Mouse (Mus musculus) Patski (cell line): ENCODE data around the gene Smad6. TPM values are rescaled to one million over a fixed set of nuclear protein-coding genes. Genes with fewer than 3 reads are reported as not detected.

Source experiments
- ATAC-seq: fragments of 100-300 bp; one replicate; pipeline ENCODE4 v1.8.0; 2021
- CTCF ChIA-PET: fragments of 350-600 bp; sonication (Branson Sonifier 250); formaldehyde crosslinking; loops from one replicate; lab custom pipeline; 2022; ENCODE audit warnings: inconsistent platforms; lab: Charles Lee
- POLR2A ChIA-PET: fragments of 350-600 bp; sonication (Branson Sonifier 250); formaldehyde crosslinking; loops from one replicate; lab custom pipeline; 2022; ENCODE audit warnings: antibody characterized with exemption, inconsistent platforms; lab: Charles Lee
- DNase-seq: peaks from one replicate; pipeline ENCODE4 v3.0.0-alpha.2; 2011; ENCODE audit warnings: low read depth, low spot score
- H3K27me3 ChIP-seq: fragments of 371-371 bp; one replicate; pipeline ENCODE4 v1.5.1; 2021
- CTCF ChIP-seq: fragments of 100-300 bp; IDR thresholded peaks from one replicate; pipeline ENCODE4 v1.5.1; 2021
- in situ Hi-C: fragments of 300-500 bp; cut with MboI; formaldehyde crosslinking; loops from 3 replicates; pipeline ENCODE4 v1.11.1; 2018; ENCODE audit warnings: low pct_unique_long_range_greater_than_20kb, mixed read lengths
- polyA plus RNA-seq: library from polyadenylated mRNA; unstranded; gene quantifications from one replicate; pipeline ENCODE4 v1.2.3, GENCODE M21; 2021

Gene Smad6
- polyA plus RNA-seq: 28.2 TPM

- in situ Hi-C loops: loop anchor here (5.0 kb wide), 1 partner anchor 65 kb away; no protein-coding TSS in a partner anchor
- peak; percentile 44 for ATAC-seq
- no peaks in the 10 kb centered on the region for H3K27me3 ChIP-seq
- DNase-seq: peak; percentile 90
- ChIA-PET CTCF (interaction anchor here (0.6 to 5.5 kb wide), 5 partner anchors 40 to 106 kb away, joined by 3 to 44 read pairs (median 11); no protein-coding TSS in a partner anchor), POLR2A (interaction anchor here (0.6 to 4.4 kb wide), 7 partner anchors 22 to 683 kb away, joined by 3 to 32 read pairs (median 4); no protein-coding TSS in a partner anchor)
- no peak for TF ChIP-seq CTCF
These were observed at the start of gene Smad6 for GRCm38 (mm10) chr9:64021853-64022561. Gene Smad6 (minus strand): TSS chr9:64022059.

DNA sequence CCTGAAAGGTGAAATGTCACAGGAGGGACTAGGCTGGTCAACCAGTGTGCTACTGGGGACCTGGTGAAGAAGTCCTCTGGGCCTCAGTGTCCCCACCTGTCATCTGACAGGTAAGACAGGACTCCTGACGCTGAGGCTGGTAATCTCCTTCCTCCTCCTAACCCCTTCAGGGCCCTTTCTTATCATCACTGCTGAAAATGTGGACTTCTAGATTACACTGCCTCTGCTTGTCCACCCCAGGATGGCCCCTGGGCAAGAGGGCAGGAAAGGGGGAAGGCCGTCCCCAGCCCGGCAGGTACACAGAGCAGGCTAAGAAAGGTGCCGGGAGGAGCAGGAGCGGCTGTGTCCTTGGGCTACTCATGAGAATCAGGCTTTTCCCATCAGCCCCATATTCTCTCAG is 48.8 kb upstream of the Smad6 start:
- CTCF ChIA-PET: no interaction called here
- DNase-seq: no peak
- no peaks in the 10 kb centered on the region for H3K27me3 ChIP-seq
- no peak for ATAC-seq
- no peak for TF ChIP-seq CTCF
- POLR2A ChIA-PET: no interaction called here
- in situ Hi-C loops: no loop called here

- POLR2A ChIA-PET: no interaction called here
- CTCF ChIA-PET: interaction anchor here (0.8 to 1.9 kb wide), 3 partner anchors 14 to 43 kb away, joined by 3 to 5 read pairs (median 4); no protein-coding TSS in a partner anchor
- ATAC-seq: no peak
- in situ Hi-C loops: no loop called here
- DNase-seq: no peak
- TF ChIP-seq CTCF: no peak
- no peaks in the 10 kb centered on the region for H3K27me3 ChIP-seq
These were observed 47.3 kb upstream of the Smad6 start for GRCm38 (mm10) chr9:64069131-64069530.

- CTCF ChIA-PET: interaction anchor here (0.8 to 1.9 kb wide), 3 partner anchors 15 to 43 kb away, joined by 3 to 5 read pairs (median 4); no protein-coding TSS in a partner anchor
- no peaks in the 10 kb centered on the region for H3K27me3 ChIP-seq
- in situ Hi-C loops: no loop called here
- POLR2A ChIA-PET: no interaction called here
- ATAC-seq (no peak), DNase-seq (no peak)
- no peak for TF ChIP-seq CTCF
These were observed 46.7 kb upstream of the Smad6 start for GRCm38 (mm10) chr9:64068571-64068970.

GRCm38 (mm10) chr9:64067787-64068186 is 45.9 kb upstream of the Smad6 start:
- ATAC-seq (no peak), DNase-seq (no peak)
- no peak for TF ChIP-seq CTCF
- POLR2A ChIA-PET: no interaction called here
- CTCF ChIA-PET: interaction anchor here (0.6 to 1.9 kb wide), 3 partner anchors 17 to 43 kb away, joined by 3 to 5 read pairs (median 3); no protein-coding TSS in a partner anchor
- no peaks in the 10 kb centered on the region for H3K27me3 ChIP-seq
- in situ Hi-C loops: no loop called here

DNA sequence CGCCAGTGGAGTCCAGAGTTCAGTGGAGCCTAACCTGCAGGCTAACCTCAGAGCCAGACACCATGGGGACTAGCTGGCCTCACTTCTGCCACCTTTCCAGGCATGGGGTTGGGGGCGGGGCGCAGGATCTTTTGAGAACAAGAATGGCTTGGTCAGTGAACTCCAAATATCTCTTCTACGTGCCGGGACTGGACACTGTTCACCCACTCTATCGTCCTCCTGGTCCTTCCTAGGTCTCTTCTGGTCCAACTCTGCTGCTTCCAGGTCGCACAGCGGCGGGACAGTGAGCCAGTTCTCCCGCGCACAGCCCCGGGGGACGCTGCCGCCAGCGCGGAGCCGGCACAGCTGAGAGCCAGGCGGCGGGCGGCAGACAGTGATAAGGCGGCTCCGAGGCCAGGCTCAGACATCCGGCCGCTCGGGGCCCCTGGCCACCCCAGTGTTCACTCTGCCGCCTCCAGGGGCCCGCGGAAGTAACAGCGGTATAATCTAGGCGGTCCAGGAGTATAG is 38.2 kb upstream of the Smad6 start:
- in situ Hi-C loops: no loop called here
- no peaks in the 10 kb centered on the region for H3K27me3 ChIP-seq
- no peak for TF ChIP-seq CTCF
- no peak for ATAC-seq
- ChIA-PET POLR2A (no interaction called here), CTCF (no interaction called here)
- no peak for DNase-seq

DNA sequence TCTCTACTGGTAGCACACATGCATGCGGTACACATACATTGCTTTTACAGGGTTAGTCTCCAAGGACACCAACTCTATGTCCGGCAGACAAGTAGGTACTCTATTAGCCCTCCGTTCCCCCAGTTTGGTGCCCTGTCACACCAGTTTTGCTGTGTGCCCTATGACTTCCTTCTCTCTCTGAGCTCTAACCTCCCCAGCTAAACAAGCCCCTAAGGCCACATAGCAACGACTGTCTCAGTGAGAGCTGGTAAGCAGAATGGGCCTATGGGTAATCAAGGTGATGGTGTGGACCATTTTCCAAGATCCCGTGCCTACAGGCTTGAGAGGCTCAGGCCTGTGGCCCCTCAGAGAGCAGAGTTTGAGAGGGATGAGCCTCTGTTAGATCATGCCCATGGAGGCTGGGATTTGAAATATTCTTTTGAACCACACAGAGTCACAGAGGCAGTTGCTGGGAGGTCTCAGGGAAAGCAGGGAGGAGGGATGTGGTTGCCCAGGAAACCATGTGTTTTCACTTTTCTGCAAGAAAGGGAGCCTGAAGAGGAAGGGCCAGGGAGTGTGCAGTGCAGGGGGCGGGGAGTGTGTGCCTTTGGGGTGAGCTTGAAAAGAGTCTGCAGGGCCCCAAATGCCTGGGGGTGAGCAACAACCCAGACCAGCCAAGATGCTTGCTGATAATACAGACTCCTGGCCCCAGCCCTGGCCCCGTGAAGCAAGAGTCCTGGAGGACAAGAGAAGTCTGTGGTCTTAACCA is 36.2 kb upstream of the Smad6 start:
- ChIA-PET CTCF (interaction anchor here (1.3 kb wide), 1 partner anchor 24 kb away, joined by 3 read pairs; no protein-coding TSS in a partner anchor), POLR2A (no interaction called here)
- no peak for DNase-seq
- no peaks in the 10 kb centered on the region for H3K27me3 ChIP-seq
- in situ Hi-C loops: no loop called here
- no peak for ATAC-seq
- TF ChIP-seq CTCF: no peak

DNA sequence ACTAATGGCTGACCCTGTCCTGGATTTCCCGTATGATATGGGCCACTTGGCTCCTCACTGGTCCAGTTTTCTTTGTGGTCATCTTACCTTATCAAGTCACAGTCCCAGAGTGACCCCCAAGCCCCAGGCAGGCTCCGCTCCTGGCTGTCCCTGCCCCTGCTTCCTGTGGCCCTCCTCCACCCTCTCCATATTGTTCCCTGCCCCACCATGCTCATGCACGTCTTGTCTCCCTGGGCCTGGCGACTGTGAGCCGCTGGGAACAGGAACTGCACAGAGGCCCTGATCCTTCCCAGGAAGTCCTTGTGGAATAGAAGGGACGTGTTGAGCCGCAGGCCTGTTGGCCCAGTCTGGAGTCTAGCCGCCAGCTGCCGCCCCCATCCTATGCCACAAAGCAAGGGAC is 33.3 kb upstream of the Smad6 start:
- TF ChIP-seq CTCF: no peak
- ChIA-PET CTCF (interaction anchor here (1.2 kb wide), 1 partner anchor 26 kb away, joined by 3 read pairs; no protein-coding TSS in a partner anchor), POLR2A (no interaction called here)
- H3K27me3 ChIP-seq: no peaks in the 10 kb centered on the region
- in situ Hi-C loops: no loop called here
- DNase-seq (no peak), ATAC-seq (no peak)

- no peaks in the 10 kb centered on the region for H3K27me3 ChIP-seq
- ATAC-seq (no peak), DNase-seq (no peak)
- POLR2A ChIA-PET: no interaction called here
- TF ChIP-seq CTCF: no peak
- in situ Hi-C loops: no loop called here
- CTCF ChIA-PET: no interaction called here
These were observed 31.9 kb upstream of the Smad6 start for GRCm38 (mm10) chr9:64053786-64054185.

- ATAC-seq (no peak), DNase-seq (no peak)
- ChIA-PET CTCF (interaction anchor here (2.1 kb wide), 1 partner anchor 17 kb away, joined by 5 read pairs; no protein-coding TSS in a partner anchor), POLR2A (no interaction called here)
- TF ChIP-seq CTCF: no peak
- in situ Hi-C loops: no loop called here
- H3K27me3 ChIP-seq: no peaks in the 10 kb centered on the region
These were observed 29.4 kb upstream of the Smad6 start for GRCm38 (mm10) chr9:64051241-64051640.
